Mouse (Mus musculus) intestine, postnatal 0 days (tissue): ENCODE measurements at regions not wholly inside any gene's neighbourhood (a gene's known extent, or its start where the extent isn't known, plus 50 kb on each side); places are given as distances from the start of the nearest gene placed in this dataset.

Experiments
- ATAC-seq: fragments of 200-750 bp; cut with Nextera tagmentation; 2 replicates; pipeline ENCODE4 v1.8.0; 2017; ENCODE audit warnings: mild to moderate bottlenecking, moderate TSS enrichment, moderate library complexity
- H3K27ac ChIP-seq: fragments of 300-500 bp; sonication (generic); 2 replicates; pipeline ENCODE4 v1.5.1; 2014; ENCODE audit warnings: mild to moderate bottlenecking, low read depth, low read length, moderate library complexity
- H3K27me3 ChIP-seq: fragments of 300-500 bp; sonication (generic); replicated peaks from 2 replicates; pipeline ENCODE4 v1.6.1; 2014; ENCODE audit warnings: low read length, mixed read lengths; ENCODE audit not compliant: control insufficient read depth, insufficient read depth
- H3K36me3 ChIP-seq: fragments of 300-500 bp; sonication (generic); 2 replicates; pipeline ENCODE4 v1.6.1; 2014; ENCODE audit warnings: mild to moderate bottlenecking, moderate library complexity; ENCODE audit not compliant: control insufficient read depth, insufficient read depth
- H3K4me1 ChIP-seq: fragments of 300-500 bp; sonication (generic); replicated peaks from 2 replicates; pipeline ENCODE4 v1.6.1; 2014; ENCODE audit warnings: antibody characterized with exemption, low read length, mixed read lengths; ENCODE audit not compliant: control insufficient read depth, insufficient read depth
- H3K4me2 ChIP-seq: fragments of 300-500 bp; sonication (generic); replicated peaks from 2 replicates; pipeline ENCODE4 v1.6.1; 2014; ENCODE audit warnings: low read depth, mild to moderate bottlenecking, moderate library complexity
- H3K4me3 ChIP-seq: fragments of 300-500 bp; sonication (generic); 2 replicates; pipeline ENCODE4 v1.5.1; 2014; ENCODE audit warnings: low read depth, low read length
- H3K9ac ChIP-seq: fragments of 300-500 bp; sonication (generic); 2 replicates; pipeline ENCODE4 v1.6.1; 2014; ENCODE audit warnings: mild to moderate bottlenecking, low read depth, low read length
- H3K9me3 ChIP-seq: fragments of 300-500 bp; sonication (generic); 2 replicates; pipeline ENCODE4 v1.6.1; 2016; ENCODE audit warnings: mixed run types; ENCODE audit not compliant: control insufficient read depth
- CTCF ChIP-seq: sonication (generic); IDR thresholded peaks from 2 replicates; pipeline ENCODE4 v1.5.1; 2016; ENCODE audit warnings: low read depth, mild to moderate bottlenecking, control low read depth, antibody characterized with exemption, moderate library complexity
- WGBS: fragments of 180-500 bp; shearing (Covaris S2); extraction: QIAGEN DNeasy Blood & Tissue Kit; methylation state at CpG from one replicate; pipeline ENCODE4 v1.1.7; 2014; 5-methylcytosine and 5-hydroxymethylcytosine counted together

DNA sequence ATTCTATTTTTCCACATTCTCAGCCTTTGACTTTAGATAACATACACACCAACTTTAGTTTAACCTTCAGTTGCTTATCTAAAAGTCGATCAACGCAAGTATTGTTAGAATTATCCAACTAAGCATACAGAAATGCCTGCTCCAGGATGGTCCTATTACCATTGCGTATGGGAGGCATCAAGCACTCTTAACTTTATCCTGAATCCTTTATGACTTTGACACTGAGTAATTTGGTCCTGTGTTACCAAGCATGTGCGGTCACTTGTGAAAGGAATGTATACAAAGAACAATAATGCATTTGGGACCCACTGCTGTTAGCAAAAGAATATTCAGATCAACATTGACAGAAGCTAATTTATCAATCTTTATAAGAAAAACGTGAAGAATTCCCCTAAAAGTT lies 194.9 kb downstream of the Gm11146 start:
- Histone ChIP-seq H3K9ac (no peak overlapping the region), H3K9me3 (no peaks in the 10 kb centered on the region), H3K27ac (no peak overlapping the region), H3K4me2 (no peak overlapping the region), H3K36me3 (no peaks in the 10 kb centered on the region), H3K4me3 (no peak overlapping the region), H3K27me3 (no peaks in the 10 kb centered on the region), H3K4me1 (no peaks in the 10 kb centered on the region)
- no peak for TF ChIP-seq CTCF
- no peak for ATAC-seq
- WGBS = 84% methylated on average over 5 of the region's 5 CpGs

DNA sequence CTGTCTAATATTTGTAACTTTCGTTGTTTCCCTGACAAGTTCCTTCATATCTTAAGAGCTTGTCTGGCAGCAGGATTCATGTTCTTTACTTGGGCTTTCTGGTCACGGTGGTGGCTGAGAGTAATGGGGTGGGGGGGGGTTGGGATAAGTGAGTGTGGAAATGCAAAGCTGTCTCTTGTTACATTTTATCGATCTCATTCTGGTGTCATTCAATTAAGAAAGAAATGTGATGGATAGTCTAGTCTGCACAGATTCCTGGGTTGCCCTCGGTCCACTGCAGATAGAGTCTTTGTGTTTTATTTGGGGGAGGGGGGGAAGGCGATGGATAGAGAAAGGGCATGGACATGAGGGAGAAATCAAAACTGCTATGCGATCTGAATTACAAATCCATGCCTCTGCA lies 196.0 kb downstream of the Gm11146 start:
- Histone ChIP-seq H3K9ac (no peak overlapping the region), H3K4me2 (no peak overlapping the region), H3K9me3 (no peaks in the 10 kb centered on the region), H3K36me3 (no peaks in the 10 kb centered on the region), H3K4me1 (no peaks in the 10 kb centered on the region), H3K27me3 (no peaks in the 10 kb centered on the region), H3K27ac (no peak overlapping the region), H3K4me3 (no peak overlapping the region)
- no peak for ATAC-seq
- TF ChIP-seq CTCF = no peak
- 72% methylated on average over 6 of the region's 6 CpGs for WGBS

DNA sequence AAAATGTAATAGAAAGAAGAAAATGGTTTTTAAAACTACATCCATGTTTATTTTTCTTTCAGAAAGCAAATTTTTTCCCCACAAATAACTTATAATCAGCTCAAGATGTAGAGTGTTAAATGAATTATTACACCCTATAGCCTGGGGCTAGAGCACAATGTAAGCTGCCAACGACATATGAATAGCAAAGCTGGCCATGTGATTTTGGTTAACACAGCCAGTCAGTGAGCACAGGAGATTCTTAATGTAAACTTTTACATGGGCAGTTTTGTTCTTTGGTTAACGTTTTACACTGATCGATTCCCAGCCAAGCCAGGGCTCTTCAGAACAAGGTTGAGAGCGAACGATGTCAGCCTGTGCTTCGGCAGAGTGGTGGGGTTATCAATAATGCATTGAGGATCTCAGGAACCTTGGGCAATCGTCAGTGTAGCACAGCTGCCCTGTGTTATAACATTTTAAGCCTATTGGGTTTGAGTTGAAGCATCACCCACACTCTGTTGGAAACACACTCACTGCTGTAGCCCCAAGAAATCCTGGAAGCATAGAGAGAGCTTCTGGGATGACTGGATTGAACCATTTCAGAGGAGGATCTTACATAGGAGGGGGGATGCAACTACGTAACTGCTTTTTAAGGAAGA lies 196.6 kb downstream of the Gm11146 start:
- Histone ChIP-seq H3K4me1 (no peaks in the 10 kb centered on the region), H3K9ac (no peak overlapping the region), H3K36me3 (no peaks in the 10 kb centered on the region), H3K4me3 (no peak overlapping the region), H3K27me3 (no peaks in the 10 kb centered on the region), H3K4me2 (no peak overlapping the region), H3K9me3 (no peaks in the 10 kb centered on the region), H3K27ac (no peak overlapping the region)
- WGBS = 59% methylated on average over 8 of the region's 8 CpGs
- no peak for ATAC-seq
- TF ChIP-seq CTCF = no peak

DNA sequence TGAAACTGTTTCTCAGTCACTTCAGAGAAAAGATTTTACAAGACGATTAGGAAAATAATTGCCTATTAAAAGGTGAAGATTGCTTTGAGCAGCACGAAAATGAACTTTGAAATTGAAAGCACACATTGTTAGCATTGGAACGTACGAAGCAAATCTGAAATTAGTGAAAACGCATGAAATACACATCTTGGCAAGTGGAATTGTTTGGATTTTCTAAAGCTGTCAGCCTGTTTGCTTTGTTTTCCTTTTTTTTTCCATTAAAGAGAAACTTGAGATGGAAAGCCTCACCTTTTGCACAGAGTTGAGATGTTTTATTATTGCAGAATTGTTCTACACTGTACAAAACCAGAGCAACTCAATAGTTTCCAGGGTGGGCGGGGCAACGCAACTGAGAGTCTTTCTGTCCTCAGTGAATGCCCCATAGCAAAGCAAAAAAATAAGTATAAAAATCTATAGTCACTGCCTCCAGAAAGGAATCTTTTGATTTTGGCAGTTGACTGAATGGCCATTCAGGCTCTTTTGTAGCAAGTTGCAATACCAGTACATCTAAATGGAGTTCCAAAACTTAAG lies 199.1 kb downstream of the Gm11146 start:
- WGBS = 81% methylated on average over 7 of the region's 7 CpGs
- H3K4me2 ChIP-seq = no peak overlapping the region

DNA sequence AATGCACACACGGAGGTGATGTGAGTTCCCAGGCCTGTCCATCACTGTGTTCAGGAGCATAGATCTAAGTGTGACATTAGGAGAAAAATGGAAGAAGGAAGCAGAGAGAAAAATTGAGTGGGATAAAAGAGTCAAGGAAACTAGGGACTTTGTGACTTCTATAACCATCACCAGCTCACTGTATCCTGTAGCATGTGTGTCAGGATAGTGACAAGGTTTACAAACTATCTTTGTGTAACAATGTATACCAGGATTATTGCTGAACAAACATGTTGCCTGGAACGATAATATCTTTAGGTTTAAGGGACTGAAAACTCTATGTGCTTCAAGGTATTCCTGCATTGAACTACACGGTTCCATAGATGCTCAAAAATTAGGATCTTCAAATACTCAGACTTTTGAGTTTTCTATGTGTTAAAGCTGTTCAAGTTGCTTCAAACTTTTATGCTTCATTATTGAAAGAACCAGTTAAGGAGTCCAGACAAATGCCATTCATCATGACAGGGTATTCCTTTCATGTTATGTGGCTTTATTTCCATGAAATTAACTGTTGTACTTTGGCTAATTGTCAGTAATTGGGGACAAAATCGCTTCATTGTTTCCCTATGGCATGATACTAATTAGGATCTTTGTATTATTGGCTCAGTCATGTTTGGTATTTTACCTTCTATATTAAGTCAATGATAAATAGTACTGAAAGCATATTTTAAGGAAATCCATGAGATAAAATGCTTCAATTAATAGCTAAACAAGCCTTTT lies 200.5 kb downstream of the Gm11146 start:
- Histone ChIP-seq H3K4me2 (no peak overlapping the region), H3K9me3 (no peaks in the 10 kb centered on the region), H3K36me3 (no peaks in the 10 kb centered on the region), H3K9ac (no peak overlapping the region), H3K27me3 (no peaks in the 10 kb centered on the region), H3K27ac (no peak overlapping the region), H3K4me1 (no peaks in the 10 kb centered on the region), H3K4me3 (no peak overlapping the region)
- 68% methylated on average over 4 of the region's 4 CpGs for WGBS
- TF ChIP-seq CTCF = no peak
- no peak for ATAC-seq

More for the DNA sequence above, 199.1 kb downstream of the Gm11146 start:
- ATAC-seq = no peak
- no peak for TF ChIP-seq CTCF
- no peaks in the 10 kb centered on the region for H3K4me1 ChIP-seq
- no peaks in the 10 kb centered on the region for H3K9me3 ChIP-seq
- no peak overlapping the region for H3K9ac ChIP-seq
- no peak overlapping the region for H3K27ac ChIP-seq
- H3K4me3 ChIP-seq = no peak overlapping the region
- no peaks in the 10 kb centered on the region for H3K27me3 ChIP-seq
- no peaks in the 10 kb centered on the region for H3K36me3 ChIP-seq

DNA sequence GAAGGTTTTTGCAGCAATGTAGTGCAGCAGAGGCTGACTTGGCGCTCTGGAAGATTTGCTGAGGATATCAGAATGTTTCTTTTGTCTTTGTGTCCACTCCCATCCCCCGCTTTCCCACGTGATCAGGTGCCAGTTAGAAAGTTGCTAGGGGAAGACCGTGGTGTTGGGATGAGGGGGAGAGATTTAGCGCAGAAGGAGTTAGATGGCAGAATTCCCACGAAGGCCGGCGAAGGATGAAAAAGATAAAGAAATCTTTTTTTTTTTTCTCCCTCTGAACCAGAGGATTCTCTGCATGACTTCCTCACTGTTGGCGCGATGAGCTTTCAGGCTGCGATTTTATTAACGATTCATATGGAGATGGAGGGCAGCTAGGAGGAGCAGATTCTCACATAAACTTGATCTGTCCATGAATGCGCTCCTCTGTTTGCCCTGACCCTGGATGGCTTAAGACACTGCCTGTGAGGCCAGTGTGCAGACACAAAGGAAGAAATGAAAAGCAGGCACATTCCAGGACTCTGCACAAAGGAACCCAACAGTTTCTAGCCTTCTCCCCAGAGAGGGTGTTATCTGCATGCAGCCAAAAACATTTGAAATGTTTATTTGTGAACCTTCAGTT lies 201.5 kb downstream of the Gm11146 start:
- Histone ChIP-seq H3K36me3 (no peaks in the 10 kb centered on the region), H3K4me1 (no peaks in the 10 kb centered on the region), H3K9me3 (no peaks in the 10 kb centered on the region), H3K27me3 (no peaks in the 10 kb centered on the region), H3K4me3 (peak overlapping the region; percentile 32), H3K4me2 (peak overlapping the region; percentile 66), H3K27ac (no peak overlapping the region; the same call in 1 of the 2 replicates), H3K9ac (peak overlapping the region; percentile 34; the same call in 1 of the 2 replicates)
- no peak for ATAC-seq
- WGBS = 4% methylated on average over 13 of the region's 13 CpGs
- TF ChIP-seq CTCF = no peak
